Mouse (Mus musculus): ENCODE measurements around the gene Tmem267. TPM values are rescaled to one million over a fixed set of nuclear protein-coding genes. Genes with fewer than 3 reads are reported as not detected.

The Tmem267 gene
- 1.0 and 1.3 TPM in 2 replicates for polyA plus RNA-seq (2012)

GRCm38 (mm10) chr13:119487880-119488580, at the start of gene Tmem267, which contains the start of gene 3110070M22Rik:
Tmem267 (plus strand) TSS chr13:119488039.
3110070M22Rik (minus strand) TSS chr13:119488383.

GRCm38 (mm10) chr13:119462596-119463560, 25.0 kb upstream of the Tmem267 start, which contains the start of gene 4833420G17Rik:
4833420G17Rik (plus strand) TSS chr13:119462768.

GRCm38 (mm10) chr13:119623634-119624033, 135.8 kb downstream of the Tmem267 start, which contains the start of gene Ccl28:
Ccl28 (plus strand) TSS chr13:119623819.

Other genes starting within 250 kb of the Tmem267 start
- 20.6 and 21.1 TPM in 2 replicates for gene Paip1, start 59.4 kb upstream of the Tmem267 start, polyA plus RNA-seq (2012)
- gene 4833420G17Rik, start 25.3 kb upstream of the Tmem267 start, polyA plus RNA-seq (2012), result 10.4 and 10.5 TPM in 2 replicates
- gene 3110070M22Rik, start 344 bp downstream of the Tmem267 start, polyA plus RNA-seq (2012), result 0.56 and 0.84 TPM in 2 replicates
- gene Ccl28, start 135.8 kb downstream of the Tmem267 start, polyA plus RNA-seq (2012), result 0.03 TPM in 1 of 2 replicates, not detected in the other
- gene Hmgcs1, start 202.3 kb downstream of the Tmem267 start, polyA plus RNA-seq (2012), result 2.3 and 3.1 TPM in 2 replicates

All from megakaryocyte-erythroid progenitor cell, adult 5 weeks (primary cell).